Mouse (Mus musculus) kidney, postnatal 25 days (tissue): ENCODE results near the gene Lzts2.
A peak's percentile ranks its signal among the peaks of the same experiment; 100 is the strongest.
"Not testable (repeated sequence)": the region's sequence is repeated elsewhere in the genome, so short reads cannot be mapped to it uniquely, and the experiment has no call there.

Source experiments
- DNase-seq, 2 experiments: peaks; one replicate each; pipeline ENCODE4 v3.0.0; 2021; ENCODE audit warnings: mixed read lengths in 2 of 2

Gene Lzts2

GRCm38 (mm10) chr19:45025937-45026568 is 11.8 kb downstream of the Lzts2 start:
- DNase-seq = peak in 1 of 2 experiments; percentile 44

- DNase-seq = peak in 1 of 2 experiments; percentile 33
These were observed 12.9 kb downstream of the Lzts2 start for GRCm38 (mm10) chr19:45026958-45027670.

GRCm38 (mm10) chr19:45027848-45028247 is 13.6 kb downstream of the Lzts2 start:
- DNase-seq = no peak

- DNase-seq = no peak
These were observed 14.5 kb downstream of the Lzts2 start for GRCm38 (mm10) chr19:45028746-45029145.

- no peak for DNase-seq
These were observed 15.4 kb downstream of the Lzts2 start for GRCm38 (mm10) chr19:45029571-45029970.

GRCm38 (mm10) chr19:45030111-45030510 is 15.9 kb downstream of the Lzts2 start:
- peak; percentile 77 to 79 for DNase-seq

- peak; percentile 87 to 91 for DNase-seq
These were observed 16.8 kb downstream of the Lzts2 start for GRCm38 (mm10) chr19:45030746-45031693.

GRCm38 (mm10) chr19:45031780-45032179 is 17.6 kb downstream of the Lzts2 start:
- DNase-seq = peak; percentile 85 to 86

- peak in 1 of 2 experiments; percentile 56 for DNase-seq
These were observed 18.5 kb downstream of the Lzts2 start for GRCm38 (mm10) chr19:45032570-45033332.

GRCm38 (mm10) chr19:45036867-45037266 is 22.7 kb downstream of the Lzts2 start:
- peak; percentile 60 to 63 for DNase-seq

- DNase-seq = not testable (repeated sequence)
These were observed 24.0 kb downstream of the Lzts2 start for GRCm38 (mm10) chr19:45038198-45038597.

- DNase-seq = no peak
These were observed 26.0 kb downstream of the Lzts2 start for GRCm38 (mm10) chr19:45040214-45040613.

- DNase-seq = no peak
These were observed 30.2 kb downstream of the Lzts2 start for GRCm38 (mm10) chr19:45044389-45044927.

GRCm38 (mm10) chr19:45045236-45045635 is 31.0 kb downstream of the Lzts2 start:
- DNase-seq = no peak

- DNase-seq = no peak
These were observed 31.4 kb downstream of the Lzts2 start, which contains the start of gene Pdzd7 for GRCm38 (mm10) chr19:45045651-45046050. Gene Pdzd7, minus strand, starts transcription at chr19:45045717.

- DNase-seq = peak; percentile 93 to 96
These were observed 32.5 kb downstream of the Lzts2 start for GRCm38 (mm10) chr19:45046523-45047321.

- DNase-seq = peak; percentile 95 to 96
These were observed 33.3 kb downstream of the Lzts2 start, which contains the start of gene Sfxn3 for GRCm38 (mm10) chr19:45047417-45047934. Gene Sfxn3, plus strand, starts transcription at chr19:45047503.

GRCm38 (mm10) chr19:45047935-45048643 is 33.9 kb downstream of the Lzts2 start:
- DNase-seq = peak; percentile 44 to 69

GRCm38 (mm10) chr19:45048644-45049365 is 34.6 kb downstream of the Lzts2 start:
- DNase-seq = no peak
